ENCODE assay signal across 11 mouse cellular contexts in genomic region chr8:93668306-93668705, GRCm38 (mm10).
DNase-seq lines count a peak whose midpoint lies in the region; ATAC-seq lines count a peak whose summit lies in the region.
"Had no signal": no experiment of that assay in that cellular context is flagged by ENCODE, and none has a peak within 500 bp of the region (broad histone marks: within the 10 kb centered on the region; RNA-seq: fewer than 3 reads in every experiment).

No protein-coding gene starts in this region.

- H3K4me1 ChIP-seq in hindbrain, embryonic 14.5 days (replicated peaks; ENCODE audit: control insufficient read depth, insufficient read depth, low read length) = no peaks in the 10 kb centered on the region
- H3K4me1 ChIP-seq in hindbrain, embryonic 11.5 days (replicated peaks; ENCODE audit: control insufficient read depth, insufficient read depth, low read length) = no peaks in the 10 kb centered on the region
- H3K4me1 ChIP-seq: midbrain, embryonic 12.5 days had no signal

- H3K4me2 ChIP-seq in hindbrain, embryonic 14.5 days (replicated peaks) = no peak overlapping the region
- H3K4me2 ChIP-seq in hindbrain, embryonic 11.5 days (replicated peaks; ENCODE audit: low read depth, low read length) = no peak overlapping the region
- H3K4me2 ChIP-seq: embryonic facial prominence, embryonic 13.5 days; limb, embryonic 15.5 days; midbrain, embryonic 12.5 days had no signal

- no peak overlapping the region for H3K4me3 ChIP-seq in hindbrain, embryonic 14.5 days (replicated peaks; ENCODE audit: low read length)
- no peak overlapping the region for H3K4me3 ChIP-seq in hindbrain, embryonic 11.5 days (ENCODE audit: low read depth, low read length)
- H3K4me3 ChIP-seq: embryonic facial prominence, embryonic 13.5 days; limb, embryonic 15.5 days; midbrain, embryonic 12.5 days had no signal

- no peak overlapping the region for H3K9ac ChIP-seq in hindbrain, embryonic 14.5 days
- no peak overlapping the region for H3K9ac ChIP-seq in hindbrain, embryonic 11.5 days (ENCODE audit: low read depth, low read length)
- H3K9ac ChIP-seq: embryonic facial prominence, embryonic 13.5 days; limb, embryonic 15.5 days; midbrain, embryonic 12.5 days had no signal

- H3K27me3 ChIP-seq in hindbrain, embryonic 14.5 days (ENCODE audit: control insufficient read depth, insufficient read depth, low read length) = no peaks in the 10 kb centered on the region
- no peaks in the 10 kb centered on the region for H3K27me3 ChIP-seq in hindbrain, embryonic 11.5 days (ENCODE audit: control insufficient read depth, insufficient read depth, low read length)
- H3K27me3 ChIP-seq: embryonic facial prominence, embryonic 13.5 days; limb, embryonic 15.5 days; midbrain, embryonic 12.5 days had no signal

- H3K27ac ChIP-seq in hindbrain, embryonic 14.5 days = no peak overlapping the region
- H3K27ac ChIP-seq in hindbrain, embryonic 11.5 days (ENCODE audit: low read depth, low read length) = no peak overlapping the region
- H3K27ac ChIP-seq: embryonic facial prominence, embryonic 13.5 days; limb, embryonic 15.5 days; midbrain, embryonic 12.5 days had no signal

- ATAC-seq in hindbrain, embryonic 14.5 days (ENCODE audit: low FRiP score) = peak; percentile 31; the same call in 1 of the 2 replicates
- ATAC-seq in hindbrain, embryonic 11.5 days (ENCODE audit: low FRiP score) = no peak

- 68% methylated on average over 7 of the region's 7 CpGs for WGBS in hindbrain, embryonic 14.5 days
- 62% methylated on average over 7 of the region's 7 CpGs for WGBS in hindbrain, embryonic 11.5 days

- DNase-seq in hindbrain, embryonic 14.5 days (ENCODE audit: low spot score) = peak; percentile 31
- no peak for DNase-seq in hindbrain, embryonic 11.5 days (ENCODE audit: low spot score)
- peak; percentile 4 for DNase-seq in ovary, adult 18-20 months (ENCODE audit: low spot score)
- DNase-seq in ovary, postnatal 10 days (ENCODE audit: low spot score) = no peak
- peak; percentile 15 for DNase-seq in kidney, postnatal 14 days
- DNase-seq in spleen, postnatal 10 days (ENCODE audit: low spot score in 2 of 2) = no peak
- DNase-seq in urinary bladder, postnatal 14 days (ENCODE audit: low spot score) = no peak
- DNase-seq: spleen, adult 18-20 months had no signal

- H3K36me3 ChIP-seq in hindbrain, embryonic 14.5 days (replicated peaks; ENCODE audit: control insufficient read depth, insufficient read depth) = no peaks in the 10 kb centered on the region
- H3K36me3 ChIP-seq in hindbrain, embryonic 11.5 days (ENCODE audit: control insufficient read depth, insufficient read depth, low read length) = no peaks in the 10 kb centered on the region
- H3K36me3 ChIP-seq: embryonic facial prominence, embryonic 13.5 days; limb, embryonic 15.5 days; midbrain, embryonic 12.5 days had no signal

- H3K9me3 ChIP-seq in hindbrain, embryonic 14.5 days (ENCODE audit: control insufficient read depth, low read length) = no peaks in the 10 kb centered on the region
- no peaks in the 10 kb centered on the region for H3K9me3 ChIP-seq in hindbrain, embryonic 11.5 days (ENCODE audit: control insufficient read depth, low read length)
- H3K9me3 ChIP-seq: embryonic facial prominence, embryonic 13.5 days; limb, embryonic 15.5 days; midbrain, embryonic 12.5 days had no signal

Comparison
In these comparisons a context has a peak if more than half of its experiments do, and no peak if none do; other contexts are left out.
1. DNase-seq: peak in hindbrain, embryonic 14.5 days (single experiment), ovary, adult 18-20 months (single experiment) and kidney, postnatal 14 days (single experiment); none in hindbrain, embryonic 11.5 days (single experiment), ovary, postnatal 10 days (single experiment), spleen, postnatal 10 days (0 of 2) and urinary bladder, postnatal 14 days (single experiment).